Mouse (Mus musculus): ENCODE results near the gene Wipf3.

DNA sequence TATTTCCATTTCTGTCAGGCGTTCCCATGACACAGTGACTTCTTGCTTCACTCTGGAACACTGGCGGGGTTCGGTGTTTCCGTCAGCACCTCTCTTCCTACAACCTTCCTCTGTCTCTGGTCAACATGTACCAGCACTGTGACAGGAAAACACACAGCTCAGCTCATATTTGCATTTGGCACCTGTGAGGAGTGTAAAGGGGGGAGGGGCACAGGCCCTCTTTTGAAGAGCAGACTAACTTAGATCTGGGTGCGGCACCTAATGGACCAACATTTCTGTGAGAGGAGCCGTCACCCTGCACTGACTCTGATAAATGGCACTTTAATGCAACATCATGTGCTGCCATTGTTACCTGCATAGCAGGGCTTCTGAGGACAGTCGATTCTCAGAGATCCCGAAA, 4.2 kb upstream of the Wipf3 start:
- TF ChIP-seq CTCF (conservative IDR thresholded peaks at IDR 0.05; ENCODE audit: insufficient read depth, insufficient read length, low read depth, low read length), result no peak
- TF ChIP-seq POLR2A (IDR thresholded peaks at IDR 0.05; ENCODE audit: low read depth, low read length), result no peak
